Mouse (Mus musculus) intestine, embryonic 14.5 days (tissue): ENCODE measurements around the gene Glmp. TPM values are rescaled to one million over a fixed set of nuclear protein-coding genes. Genes with fewer than 3 reads are reported as not detected.
A peak's percentile ranks its signal among the peaks of the same experiment; 100 is the strongest.
"Not testable (repeated sequence)": the region's sequence is repeated elsewhere in the genome, so short reads cannot be mapped to it uniquely, and the experiment has no call there.

Experiments
- ATAC-seq: fragments of 200-750 bp; cut with Nextera tagmentation; replicated peaks from 2 replicates; pipeline ENCODE4 v1.8.0; 2017; ENCODE audit warnings: low read depth, moderate number of reproducible peaks, moderate TSS enrichment, moderate library complexity; ENCODE audit not compliant: low FRiP score, low TSS enrichment
- DNase-seq: peaks from one replicate; pipeline ENCODE4 v3.0.0-alpha.2; 2018; ENCODE audit warnings: low spot score
- H3K27ac ChIP-seq: fragments of 300-500 bp; sonication (generic); 2 replicates; pipeline ENCODE4 v1.5.1; 2014; ENCODE audit warnings: low read depth, mild to moderate bottlenecking, control low read depth
- H3K27me3 ChIP-seq: fragments of 300-500 bp; sonication (generic); replicated peaks from 2 replicates; pipeline ENCODE4 v1.6.1; 2014; ENCODE audit warnings: low read length, control low read depth; ENCODE audit not compliant: control insufficient read depth, insufficient read depth
- H3K36me3 ChIP-seq: fragments of 300-500 bp; sonication (generic); 2 replicates; pipeline ENCODE4 v1.6.1; 2014; ENCODE audit warnings: low read length, control low read depth; ENCODE audit not compliant: control insufficient read depth, insufficient read depth
- H3K4me1 ChIP-seq: fragments of 300-500 bp; sonication (generic); replicated peaks from 2 replicates; pipeline ENCODE4 v1.6.1; 2014; ENCODE audit warnings: low read length, control low read depth, mixed read lengths; ENCODE audit not compliant: control insufficient read depth, insufficient read depth
- H3K4me2 ChIP-seq: fragments of 300-500 bp; sonication (generic); 2 replicates; pipeline ENCODE4 v1.6.1; 2014; ENCODE audit warnings: low read length
- H3K4me3 ChIP-seq: fragments of 300-500 bp; sonication (generic); 2 replicates; pipeline ENCODE4 v1.5.1; 2014; ENCODE audit warnings: low read depth, low read length, control low read depth, mixed read lengths
- H3K9ac ChIP-seq: fragments of 300-500 bp; sonication (generic); 2 replicates; pipeline ENCODE4 v1.6.1; 2014; ENCODE audit warnings: mild to moderate bottlenecking, low read length
- H3K9me3 ChIP-seq: fragments of 300-500 bp; sonication (generic); 2 replicates; pipeline ENCODE4 v1.6.1; 2016; ENCODE audit warnings: low read length, control low read depth; ENCODE audit not compliant: control insufficient read depth
- WGBS: fragments of 180-500 bp; shearing (Covaris S2); extraction: QIAGEN DNeasy Blood & Tissue Kit; methylation state at CpG from one replicate; pipeline ENCODE4 v1.1.7; 2014; 5-methylcytosine and 5-hydroxymethylcytosine counted together
- polyA plus RNA-seq: library from polyadenylated mRNA; unstranded; fragments of >200 nt; fragmentation: Nextera tagmentation; extraction: Ambion mirVana; gene quantifications from 2 replicates; pipeline ENCODE4 v1.2.1, GENCODE M21; 2014

Gene Glmp
- polyA plus RNA-seq, 1 experiment from 2014 or later = 140 TPM

GRCm38 (mm10) chr3:88376644-88377043, 51.8 kb downstream of the Glmp start:
- H3K4me3 ChIP-seq = not testable (repeated sequence)

DNA sequence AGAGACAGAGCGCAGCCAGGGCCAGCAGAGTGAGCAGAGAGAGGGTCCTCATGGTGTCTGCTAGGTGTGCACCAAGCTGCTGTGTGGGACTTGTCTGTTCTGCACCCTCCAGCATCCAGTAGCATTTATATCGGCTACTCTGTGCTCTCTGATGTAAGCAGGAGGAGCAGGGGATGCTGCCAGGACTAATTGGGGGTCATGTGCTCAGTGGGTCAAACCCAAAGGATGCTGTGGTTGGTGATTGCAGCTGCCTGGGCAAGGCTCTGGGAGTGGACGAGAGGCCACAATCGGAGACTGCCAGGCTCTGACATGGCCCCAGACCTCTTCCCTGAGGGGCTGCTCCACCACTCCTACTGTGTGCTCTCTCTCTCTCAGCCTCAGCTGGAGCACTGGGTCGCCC, 53.8 kb downstream of the Glmp start, which contains the start of gene Bglap2:
Gene Bglap2, minus strand, starts transcription at position 101 of the 400 bp plus-strand sequence.
- DNase-seq = peak; percentile 12
- H3K9me3 ChIP-seq = not testable (repeated sequence)
- 81% methylated on average over 5 of the region's 5 CpGs for WGBS

More at GRCm38 (mm10) chr3:88376644-88377043, 51.8 kb downstream of the Glmp start:
- H3K36me3 ChIP-seq, DNase-seq, H3K4me1 ChIP-seq, H3K27me3 ChIP-seq, H3K9me3 ChIP-seq, H3K27ac ChIP-seq, H3K9ac ChIP-seq: not testable (repeated sequence)
- H3K4me2 ChIP-seq = peak overlapping the region; percentile 37
- ATAC-seq = 0 out of 2 replicates have a peak, but pooled peaks have one; percentile 45
- 19% methylated on average over 5 of the region's 7 CpGs for WGBS

More for the DNA sequence above, 53.8 kb downstream of the Glmp start, which contains the start of gene Bglap2:
- H3K27me3 ChIP-seq, H3K27ac ChIP-seq, H3K4me2 ChIP-seq, ATAC-seq, H3K36me3 ChIP-seq, H3K4me3 ChIP-seq, H3K4me1 ChIP-seq, H3K9ac ChIP-seq: not testable (repeated sequence)

Other genes with a start within 250 kb of the Glmp start
- not detected in 2 replicates for gene Ttc24, start 246.7 kb upstream of the Glmp start, polyA plus RNA-seq
- gene Iqgap3, start 243.1 kb upstream of the Glmp start, polyA plus RNA-seq = 23.8 and 24.0 TPM in 2 replicates
- gene Mef2d, start 182.7 kb upstream of the Glmp start, polyA plus RNA-seq = 23.4 and 23.8 TPM in 2 replicates
- 0.26 TPM in 1 of 2 replicates, not detected in the other for gene Rhbg, start 70.3 kb upstream of the Glmp start, polyA plus RNA-seq
- 0.28 and 0.89 TPM in 2 replicates for gene Gm38392, start 37.8 kb upstream of the Glmp start, polyA plus RNA-seq
- gene Tsacc, start 28.0 kb upstream of the Glmp start, polyA plus RNA-seq = 13.3 TPM in 2 replicates
- gene Cct3, start 27.9 kb upstream of the Glmp start, polyA plus RNA-seq = 566 and 608 TPM in 2 replicates
- gene Tmem79, start 11.1 kb downstream of the Glmp start, polyA plus RNA-seq = 17.1 and 17.3 TPM in 2 replicates
- gene Smg5, start 11.2 kb downstream of the Glmp start, polyA plus RNA-seq = 39.4 and 40.1 TPM in 2 replicates
- 1.5 and 2.4 TPM in 2 replicates for gene Paqr6, start 39.6 kb downstream of the Glmp start, polyA plus RNA-seq
- gene Bglap3, start 47.7 kb downstream of the Glmp start, polyA plus RNA-seq = 0.28 and 0.30 TPM in 2 replicates
- gene Bglap2, start 53.7 kb downstream of the Glmp start, polyA plus RNA-seq = not detected in 2 replicates
- 0.64 TPM in 1 of 2 replicates, not detected in the other for gene Bglap, start 59.4 kb downstream of the Glmp start, polyA plus RNA-seq
- gene Pmf1, start 85.3 kb downstream of the Glmp start, polyA plus RNA-seq = 150 and 154 TPM in 2 replicates
- 19.7 and 20.1 TPM in 2 replicates for gene Slc25a44, start 100.1 kb downstream of the Glmp start, polyA plus RNA-seq
- gene Sema4a, start 136.2 kb downstream of the Glmp start, polyA plus RNA-seq = 11.1 and 13.3 TPM in 2 replicates
- gene Lmna, start 184.9 kb downstream of the Glmp start, polyA plus RNA-seq = 86.0 and 96.0 TPM in 2 replicates
- 19.8 and 23.8 TPM in 2 replicates for gene Mex3a, start 207.4 kb downstream of the Glmp start, polyA plus RNA-seq
- 55.6 and 56.9 TPM in 2 replicates for gene Rab25, start 223.3 kb downstream of the Glmp start, polyA plus RNA-seq
- 98.9 and 102 TPM in 2 replicates for gene Lamtor2, start 228.1 kb downstream of the Glmp start, polyA plus RNA-seq
- gene Ubqln4, start 228.7 kb downstream of the Glmp start, polyA plus RNA-seq = 59.0 and 60.8 TPM in 2 replicates